Mouse (Mus musculus) ovary, adult 18-20 months (tissue): ENCODE results near the gene Gcn1l1.
"Not testable (repeated sequence)": the region's sequence is repeated elsewhere in the genome, so short reads cannot be mapped to it uniquely, and the experiment has no call there.

ENCODE experiments used
- DNase-seq: peaks from one replicate; pipeline ENCODE4 v3.0.0; 2022; ENCODE audit warnings: low spot score, mixed read lengths

Gene Gcn1l1

GRCm38 (mm10) chr5:115559237-115560101 is 5.6 kb upstream of the Gcn1l1 start, which contains the start of gene Rplp0:
Gene Rplp0, plus strand, starts transcription at chr5:115559467.
- DNase-seq: peak; percentile 99

- DNase-seq: no peak
Observed at GRCm38 (mm10) chr5:115560336-115560905, 4.6 kb upstream of the Gcn1l1 start.

GRCm38 (mm10) chr5:115563771-115564585 is 1.1 kb upstream of the Gcn1l1 start:
- no peak for DNase-seq

- no peak for DNase-seq
Observed at GRCm38 (mm10) chr5:115565403-115565802, 349 bp downstream of the Gcn1l1 start.

- DNase-seq: no peak
Observed at GRCm38 (mm10) chr5:115568681-115569080, 3.6 kb downstream of the Gcn1l1 start.

GRCm38 (mm10) chr5:115569308-115569707 is 4.3 kb downstream of the Gcn1l1 start:
- DNase-seq: no peak

GRCm38 (mm10) chr5:115569721-115570120 is 4.7 kb downstream of the Gcn1l1 start:
- DNase-seq: no peak

- no peak for DNase-seq
Observed at GRCm38 (mm10) chr5:115571086-115571485, 6.0 kb downstream of the Gcn1l1 start.

- DNase-seq: no peak
Observed at GRCm38 (mm10) chr5:115572679-115573535, 7.9 kb downstream of the Gcn1l1 start.

GRCm38 (mm10) chr5:115574992-115575391 is 9.9 kb downstream of the Gcn1l1 start:
- DNase-seq: no peak

GRCm38 (mm10) chr5:115577686-115578085 is 12.6 kb downstream of the Gcn1l1 start:
- not testable (repeated sequence) for DNase-seq

- DNase-seq: no peak
Observed at GRCm38 (mm10) chr5:115578922-115579321, 13.9 kb downstream of the Gcn1l1 start.

GRCm38 (mm10) chr5:115579363-115579762 is 14.3 kb downstream of the Gcn1l1 start:
- DNase-seq: no peak

GRCm38 (mm10) chr5:115580229-115581001 is 15.4 kb downstream of the Gcn1l1 start:
- DNase-seq: no peak

- DNase-seq: no peak
Observed at GRCm38 (mm10) chr5:115581662-115582061, 16.6 kb downstream of the Gcn1l1 start.

- no peak for DNase-seq
Observed at GRCm38 (mm10) chr5:115585616-115586015, 20.6 kb downstream of the Gcn1l1 start.

GRCm38 (mm10) chr5:115586166-115586565 is 21.1 kb downstream of the Gcn1l1 start:
- no peak for DNase-seq

GRCm38 (mm10) chr5:115586780-115587179 is 21.7 kb downstream of the Gcn1l1 start:
- DNase-seq: no peak

- DNase-seq: no peak
Observed at GRCm38 (mm10) chr5:115591028-115591427, 26.0 kb downstream of the Gcn1l1 start.

- DNase-seq: no peak
Observed at GRCm38 (mm10) chr5:115591506-115591905, 26.5 kb downstream of the Gcn1l1 start.

GRCm38 (mm10) chr5:115603561-115603960 is 38.5 kb downstream of the Gcn1l1 start:
- DNase-seq: no peak
